Mouse (Mus musculus) testis, adult 2 months (tissue): ENCODE data around the gene Dus3l. TPM values are rescaled to one million over a fixed set of nuclear protein-coding genes. Genes with fewer than 3 reads are reported as not detected.

Experiments used
- H3K27ac ChIP-seq: fragments of 200-500 bp; 2 replicates; pipeline ENCODE4 v1.5.1; 2012; ENCODE audit warnings: low read depth, low read length; ENCODE audit not compliant: control insufficient read depth, insufficient read depth
- H3K27me3 ChIP-seq: fragments of 200-500 bp; 2 replicates; pipeline ENCODE4 v1.6.1; 2012; ENCODE audit warnings: mild to moderate bottlenecking, low read length, moderate library complexity; ENCODE audit not compliant: control insufficient read depth, insufficient read depth
- H3K36me3 ChIP-seq: fragments of 200-500 bp; 2 replicates; pipeline ENCODE4 v1.6.1; 2012; ENCODE audit warnings: mild to moderate bottlenecking, low read length; ENCODE audit not compliant: control insufficient read depth, insufficient read depth
- H3K4me1 ChIP-seq: fragments of 200-500 bp; 2 replicates; pipeline ENCODE4 v1.6.1; 2012; ENCODE audit warnings: low read length; ENCODE audit not compliant: control insufficient read depth, insufficient read depth
- H3K4me3 ChIP-seq: fragments of 200-500 bp; 2 replicates; pipeline ENCODE4 v1.5.1; 2012; ENCODE audit warnings: low read depth, mild to moderate bottlenecking, low read length, moderate library complexity, mixed read lengths; ENCODE audit not compliant: control insufficient read depth
- CTCF ChIP-seq: fragments of 200-500 bp; IDR thresholded peaks from 2 replicates; pipeline ENCODE4 v1.5.1; 2012; ENCODE audit warnings: low read depth, mild to moderate bottlenecking, inconsistent platforms, low read length, moderate library complexity; ENCODE audit not compliant: control insufficient read depth, insufficient read depth, insufficient replicate concordance
- POLR2A ChIP-seq: fragments of 200-500 bp; IDR thresholded peaks from 2 replicates; pipeline ENCODE4 v1.6.1; 2012; ENCODE audit warnings: low read depth, mild to moderate bottlenecking, inconsistent platforms, low read length, moderate library complexity; ENCODE audit not compliant: control insufficient read depth
- polyA plus RNA-seq: library from polyadenylated mRNA; depleted of rRNA; stranded (reverse); fragments of >200 nt; gene quantifications from 2 replicates; pipeline ENCODE4 v1.2.3, GENCODE M21; 2012

Gene Dus3l
- polyA plus RNA-seq, 1 experiment: 29.7 TPM

GRCm38 (mm10) chr17:56762769-56763731 is 1.5 kb upstream of the Dus3l start:
- peaks cover 38% of the 10 kb centered on the region for H3K4me1 ChIP-seq
- peak overlapping the region; percentile 60; the same call in 1 of the 2 replicates for H3K27ac ChIP-seq
- no peaks in the 10 kb centered on the region for H3K36me3 ChIP-seq
- TF ChIP-seq CTCF (peak; percentile 69; the same call in 1 of the 2 replicates), POLR2A (no peak)
- H3K4me3 ChIP-seq: peak overlapping the region; percentile 3; the same call in 1 of the 2 replicates
- no peaks in the 10 kb centered on the region for H3K27me3 ChIP-seq

- Histone ChIP-seq H3K36me3 (no peaks in the 10 kb centered on the region), H3K4me1 (peaks cover 36% of the 10 kb centered on the region), H3K4me3 (no peak overlapping the region; the same call in 1 of the 2 replicates), H3K27me3 (no peaks in the 10 kb centered on the region), H3K27ac (no peak overlapping the region)
- TF ChIP-seq POLR2A: no peak
- no peak for TF ChIP-seq CTCF
Observed at GRCm38 (mm10) chr17:56763741-56764250, 761 bp upstream of the Dus3l start.

GRCm38 (mm10) chr17:56765431-56765830 is 874 bp downstream of the Dus3l start:
- no peaks in the 10 kb centered on the region for H3K27me3 ChIP-seq
- peak overlapping the region; percentile 98; the same call in 1 of the 2 replicates for H3K27ac ChIP-seq
- H3K4me3 ChIP-seq: peak overlapping the region; percentile 97
- no peak for TF ChIP-seq CTCF
- no peak for TF ChIP-seq POLR2A
- peaks cover 34% of the 10 kb centered on the region for H3K4me1 ChIP-seq
- H3K36me3 ChIP-seq: peaks cover 1% of the 10 kb centered on the region; the same call in 1 of the 2 replicates

- TF ChIP-seq POLR2A: no peak
- Histone ChIP-seq H3K4me3 (no peak overlapping the region), H3K27ac (no peak overlapping the region), H3K36me3 (peaks cover 1% of the 10 kb centered on the region), H3K27me3 (no peaks in the 10 kb centered on the region), H3K4me1 (peaks cover 27% of the 10 kb centered on the region)
Observed at GRCm38 (mm10) chr17:56766631-56767405, 2.3 kb downstream of the Dus3l start.

GRCm38 (mm10) chr17:56767531-56768135 is 3.1 kb downstream of the Dus3l start:
- TF ChIP-seq CTCF (no peak), POLR2A (no peak)
- no peak overlapping the region for H3K27ac ChIP-seq
- H3K27me3 ChIP-seq: no peaks in the 10 kb centered on the region
- no peak overlapping the region for H3K4me3 ChIP-seq
- H3K4me1 ChIP-seq: peaks cover 20% of the 10 kb centered on the region
- H3K36me3 ChIP-seq: peaks cover 1% of the 10 kb centered on the region

- no peaks in the 10 kb centered on the region for H3K27me3 ChIP-seq
- peaks cover 8% of the 10 kb centered on the region for H3K4me1 ChIP-seq
- peaks cover 1% of the 10 kb centered on the region for H3K36me3 ChIP-seq
- no peak overlapping the region for H3K27ac ChIP-seq
- TF ChIP-seq POLR2A (no peak), CTCF (no peak)
- H3K4me3 ChIP-seq: peak overlapping the region; percentile 66
Observed at GRCm38 (mm10) chr17:56768941-56769340, 4.4 kb downstream of the Dus3l start.
